Comparison of ENCODE assay signal across 19 mouse cellular contexts in genomic region chr9:51934641-51935040, GRCm38 (mm10). TPM values are rescaled to one million over a fixed set of nuclear protein-coding genes. Genes with fewer than 3 reads are reported as not detected.
A peak's percentile ranks its signal among the peaks of the same experiment; 100 is the strongest.
DNase-seq lines count a peak whose midpoint lies in the region; TF ChIP-seq lines count a peak whose summit lies in the region.
"Had no signal": no experiment of that assay in that cellular context is flagged by ENCODE, and none has a peak within 500 bp of the region (broad histone marks: within the 10 kb centered on the region; RNA-seq: fewer than 3 reads in every experiment).

No protein-coding gene starts in this region.

- intact Hi-C loops in left cerebral cortex, adult 2 months (cut with DNase I): loop anchor here (5.0 kb wide), 1 partner anchor 512 kb away; no protein-coding TSS in a partner anchor
- intact Hi-C loops in left cerebral cortex, postnatal 4 days (cut with DNase I): no loop called here

- H3K4me3 ChIP-seq in left cerebral cortex, adult 2 months: no peak overlapping the region
- H3K4me3 ChIP-seq: embryonic facial prominence, embryonic 13.5 days; forebrain, embryonic 13.5 days; heart, adult 2 months; heart, embryonic 12.5 days; hindbrain, embryonic 10.5 days had no signal

- DNase-seq in layer of hippocampus, adult 11-12 months (ENCODE audit: low spot score): peak; percentile 9
- DNase-seq in layer of hippocampus, postnatal 10 days (ENCODE audit: low spot score in 2 of 2): no peak
- no peak for DNase-seq in left cerebral cortex, adult 2 months (ENCODE audit: extremely low spot score in 1 of 2, low spot score in 2 of 2)
- no peak for DNase-seq in left cerebral cortex, postnatal 4 days
- peak; percentile 47 for DNase-seq in brain, adult 2 months (ENCODE audit: low read depth, low spot score)
- peak; percentile 15 to 19 for DNase-seq in layer of hippocampus, postnatal 36 days
- no peak for DNase-seq in retina, embryonic 14.5 days (ENCODE audit: low spot score)
- DNase-seq: adrenal gland, postnatal 14 days; cerebellum, adult 18-20 months; cerebellum, adult 9-11 months; cerebellum, postnatal 36 days; forebrain, postnatal 0 days; gastrocnemius, postnatal 14 days; heart, adult 2 months had no signal

- no peak for TF ChIP-seq CTCF in left cerebral cortex, adult 2 months (IDR thresholded peaks at IDR 0.05)

- peak overlapping the region; percentile 54; the same call in 1 of the 2 replicates for H3K27ac ChIP-seq in left cerebral cortex, adult 2 months
- H3K27ac ChIP-seq: embryonic facial prominence, embryonic 13.5 days; forebrain, embryonic 13.5 days; heart, adult 2 months; hindbrain, embryonic 10.5 days; hindbrain, embryonic 14.5 days had no signal

RNA-seq across cellular contexts. Expression of gene Fdx1, which starts 28.7 kb away (rescaled TPM):
- total RNA-seq in layer of hippocampus, postnatal 10 days (2021): 10 to 100 TPM; 15.9 to 17.7 TPM
- 10 to 100 TPM; 17.3 to 21.7 TPM for total RNA-seq in left cerebral cortex, adult 2 months (2021)
- total RNA-seq in left cerebral cortex, postnatal 4 days (2021): 10 to 100 TPM; 15.2 to 16.0 TPM
- total RNA-seq in layer of hippocampus, postnatal 36 days (2021): 10 to 100 TPM; 19.4 to 21.2 TPM

Comparison
In these comparisons a context has a peak if more than half of its experiments do, and no peak if none do; other contexts are left out.
1. DNase-seq: peak in layer of hippocampus, adult 11-12 months (single experiment), brain, adult 2 months (single experiment) and layer of hippocampus, postnatal 36 days (2 of 2); none in layer of hippocampus, postnatal 10 days (0 of 2), left cerebral cortex, adult 2 months (0 of 2), left cerebral cortex, postnatal 4 days (single experiment) and retina, embryonic 14.5 days (single experiment).